Mouse (Mus musculus): ENCODE data around the gene Dmap1. TPM values are rescaled to one million over a fixed set of nuclear protein-coding genes. Genes with fewer than 3 reads are reported as not detected.

The Dmap1 gene
- total RNA-seq, 2 experiments from 2014 or later = 37.6 to 42.2 TPM

- intact Hi-C loops (cut with DNase I) = no loop called here
- no peak for DNase-seq (ENCODE audit: extremely low spot score in 1 of 2, low spot score in 2 of 2)
These were observed 48.5 kb downstream of the Dmap1 start for GRCm38 (mm10) chr4:117633527-117633926.

DNA sequence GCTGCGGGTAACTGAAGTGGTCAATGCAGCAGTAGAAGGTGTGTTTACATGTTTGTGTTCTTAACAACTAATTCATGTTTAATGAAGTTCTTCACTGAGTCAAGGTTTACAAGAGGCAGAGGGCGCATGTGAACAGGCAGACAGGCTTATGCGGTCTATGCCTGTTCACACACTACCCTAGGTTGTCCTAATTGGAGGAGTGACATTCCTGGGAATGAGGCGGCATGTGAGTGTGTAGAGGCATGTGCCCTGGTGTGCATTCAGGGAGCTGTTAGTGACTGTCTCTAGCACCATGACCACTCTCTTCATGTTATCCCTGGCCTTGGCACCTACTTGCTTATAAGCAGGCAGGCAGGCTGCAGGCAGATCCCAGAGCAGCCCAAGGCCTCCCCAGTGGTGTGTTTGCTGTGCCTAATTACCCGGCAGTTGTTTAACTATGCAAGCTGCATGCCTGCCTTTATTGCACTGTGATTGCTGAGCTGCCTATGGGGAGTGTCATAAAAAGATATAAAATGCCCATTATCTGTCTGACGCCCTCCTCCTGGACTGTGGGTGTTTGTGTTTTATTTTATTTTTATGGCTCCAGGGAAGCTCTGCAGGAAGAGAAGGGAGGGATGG, 51.9 kb downstream of the Dmap1 start:
- no peak for DNase-seq (ENCODE audit: extremely low spot score in 1 of 2, low spot score in 2 of 2)
- intact Hi-C loops (cut with DNase I) = no loop called here

DNA sequence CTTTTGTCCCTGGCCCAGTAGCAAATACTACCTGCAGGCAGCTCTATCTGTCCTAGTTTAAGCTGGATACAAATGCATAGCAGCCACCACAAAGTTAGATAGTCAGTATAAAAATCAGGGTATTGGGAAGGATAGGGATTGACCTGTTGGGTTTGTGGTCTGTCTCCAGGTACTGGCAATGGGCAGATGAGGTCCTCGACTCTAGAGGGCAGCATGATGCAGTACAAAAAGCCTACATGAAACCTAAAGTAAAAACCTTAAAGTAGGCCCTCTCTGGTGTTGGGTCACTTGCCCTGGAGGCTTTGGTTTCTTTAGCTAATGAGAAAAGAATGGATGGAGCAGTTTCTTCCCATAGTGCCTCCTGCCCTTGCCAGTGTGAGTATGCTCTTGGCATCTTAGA, 53.6 kb downstream of the Dmap1 start:
- intact Hi-C loops (cut with DNase I) = no loop called here
- no peak for DNase-seq (ENCODE audit: extremely low spot score in 1 of 2, low spot score in 2 of 2)

Other genes starting within 250 kb of the Dmap1 start
- gene Rnf220, start 185.2 kb downstream of the Dmap1 start, total RNA-seq (2021) = 100 to 1,000 TPM; 136 to 144 TPM
- gene Eri3, start 131.9 kb downstream of the Dmap1 start, total RNA-seq (2021) = 100 to 1,000 TPM; 251 to 264 TPM
- not detected for gene Gm12845, start 42.1 kb upstream of the Dmap1 start, total RNA-seq (2021)
- gene Klf17, start 83.4 kb upstream of the Dmap1 start, total RNA-seq (2021) = not detected
- 10 to 100 TPM; 40.6 to 44.6 TPM for gene Slc6a9, start 152.2 kb upstream of the Dmap1 start, total RNA-seq (2021)
- 1 to 10 TPM; 3.1 to 3.3 TPM for gene Ccdc24, start 190.3 kb upstream of the Dmap1 start, total RNA-seq (2021)
- 100 to 1,000 TPM; 165 to 170 TPM for gene B4galt2, start 201.2 kb upstream of the Dmap1 start, total RNA-seq (2021)
- 100 to 1,000 TPM; 464 to 465 TPM for gene Atp6v0b, start 205.1 kb upstream of the Dmap1 start, total RNA-seq (2021)
- 10 to 100 TPM in 1 of 2 experiments, 1 to 10 TPM in 1; 8.0 to 10.1 TPM for gene Dph2, start 209.8 kb upstream of the Dmap1 start, total RNA-seq (2021)
- gene Ipo13, start 232.7 kb upstream of the Dmap1 start, total RNA-seq (2021) = 100 to 1,000 TPM; 115 to 121 TPM
- gene Artn, start 247.5 kb upstream of the Dmap1 start, total RNA-seq (2021) = 1 to 10 TPM; 2.0 to 2.1 TPM